Mouse (Mus musculus) liver, embryonic 14.5 days (tissue): ENCODE measurements at regions not wholly inside any gene's neighbourhood (a gene's known extent, or its start where the extent isn't known, plus 50 kb on each side); places are given as distances from the start of the nearest gene placed in this dataset.

Source experiments
- CTCF ChIP-seq: IDR thresholded peaks from 2 replicates; pipeline ENCODE4 v1.5.1; 2016; ENCODE audit warnings: antibody characterized with exemption, low read depth, control low read depth
- EP300 ChIP-seq: IDR thresholded peaks from 2 replicates; pipeline ENCODE4 v1.6.1; 2016; ENCODE audit warnings: antibody characterized with exemption, low read depth

- TF ChIP-seq CTCF (no peak), EP300 (no peak)
Observed at GRCm38 (mm10) chr6:144890914-144891313, 109.1 kb upstream of the Sox5 start.
